Mouse (Mus musculus) neural tube, embryonic 11.5 days (tissue): ENCODE results near the gene Gm29427. TPM values are rescaled to one million over a fixed set of nuclear protein-coding genes. Genes with fewer than 3 reads are reported as not detected.

Source experiments
- ATAC-seq: fragments of 200-750 bp; cut with Nextera tagmentation; 2 replicates; pipeline ENCODE4 v1.8.0; 2017; ENCODE audit warnings: moderate number of reproducible peaks, mild to moderate bottlenecking, moderate TSS enrichment, moderate library complexity; ENCODE audit not compliant: insufficient read depth, low FRiP score, low TSS enrichment
- DNase-seq: peaks from one replicate; pipeline ENCODE4 v3.0.0-alpha.2; 2015; ENCODE audit warnings: low spot score
- H3K27ac ChIP-seq: fragments of 300-500 bp; sonication (generic); 2 replicates; pipeline ENCODE4 v1.5.1; 2014; ENCODE audit warnings: low read depth, mild to moderate bottlenecking, low read length
- H3K27me3 ChIP-seq: fragments of 300-500 bp; sonication (generic); 2 replicates; pipeline ENCODE4 v1.6.1; 2014; ENCODE audit warnings: mild to moderate bottlenecking, low read length, mixed read lengths; ENCODE audit not compliant: control insufficient read depth, insufficient read depth
- H3K36me3 ChIP-seq: fragments of 300-500 bp; sonication (generic); 2 replicates; pipeline ENCODE4 v1.6.1; 2014; ENCODE audit warnings: mild to moderate bottlenecking, low read length, moderate library complexity, mixed read lengths; ENCODE audit not compliant: control insufficient read depth, insufficient read depth
- H3K4me1 ChIP-seq: fragments of 300-500 bp; sonication (generic); 2 replicates; pipeline ENCODE4 v1.6.1; 2014; ENCODE audit warnings: low read length, mixed read lengths; ENCODE audit not compliant: control insufficient read depth, insufficient read depth
- H3K4me2 ChIP-seq: fragments of 300-500 bp; sonication (generic); 2 replicates; pipeline ENCODE4 v1.6.1; 2014; ENCODE audit warnings: low read depth, mild to moderate bottlenecking, moderate library complexity
- H3K4me3 ChIP-seq: fragments of 300-500 bp; sonication (generic); 2 replicates; pipeline ENCODE4 v1.5.1; 2014; ENCODE audit warnings: low read depth, low read length
- H3K9ac ChIP-seq: fragments of 300-500 bp; sonication (generic); 2 replicates; pipeline ENCODE4 v1.6.1; 2014; ENCODE audit warnings: mild to moderate bottlenecking, low read length
- H3K9me3 ChIP-seq: fragments of 300-500 bp; sonication (generic); 2 replicates; pipeline ENCODE4 v1.6.1; 2016; ENCODE audit warnings: low read length; ENCODE audit not compliant: control insufficient read depth
- WGBS: fragments of 180-500 bp; shearing (Covaris S2); extraction: QIAGEN DNeasy Blood & Tissue Kit; methylation state at CpG from one replicate; pipeline ENCODE4 v1.1.7; 2014; 5-methylcytosine and 5-hydroxymethylcytosine counted together
- polyA plus RNA-seq: library from polyadenylated mRNA; unstranded; fragments of >200 nt; fragmentation: Nextera tagmentation; extraction: Ambion mirVana; gene quantifications from 2 replicates; pipeline ENCODE4 v1.2.1, GENCODE M21; 2014

Gm29427 gene
- polyA plus RNA-seq, 1 experiment from 2014 or later, result not detected

DNA sequence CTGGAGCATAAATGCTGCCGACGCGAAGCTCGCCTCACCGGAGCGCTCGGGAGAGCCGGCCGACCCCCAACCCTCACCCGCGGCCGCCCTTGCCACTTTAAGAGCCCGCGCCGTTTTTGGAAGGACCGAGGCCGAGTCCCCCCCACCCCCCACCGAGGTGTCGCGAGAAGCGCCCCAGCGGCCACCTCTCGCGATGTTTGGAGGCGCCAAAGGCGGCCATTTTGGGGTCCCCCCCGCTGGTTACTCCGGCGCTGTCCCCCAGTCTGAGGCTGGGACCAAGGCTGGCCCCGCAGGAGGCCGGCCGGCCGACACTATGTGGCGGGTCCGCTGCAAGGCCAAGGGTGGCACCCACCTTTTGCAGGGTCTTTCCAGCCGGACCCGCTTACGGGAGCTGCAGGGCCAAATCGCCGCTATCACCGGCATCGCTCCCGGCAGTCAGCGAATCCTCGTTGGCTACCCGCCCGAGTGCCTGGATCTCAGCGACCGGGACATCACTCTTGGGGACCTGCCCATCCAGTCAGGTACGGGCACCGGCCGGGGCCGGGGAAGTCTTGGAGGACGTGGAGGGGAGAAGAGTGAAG is 1.8 kb upstream of the Gm29427 start, which contains the start of gene Yod1:
Yod1 (plus strand) TSS at position 37 of the 581 bp plus-strand sequence.
- WGBS, result 0% methylated on average over 54 of the region's 54 CpGs
- Histone ChIP-seq H3K27ac (peak within 1 kb of the TSS; percentile 72), H3K27me3 (no peaks in the 10 kb centered on the region), H3K36me3 (no peaks in the 10 kb centered on the region), H3K4me2 (peak within 1 kb of the TSS; percentile 98), H3K9ac (peak within 1 kb of the TSS; percentile 96), H3K9me3 (no peaks in the 10 kb centered on the region), H3K4me1 (peaks cover 5% of the 10 kb centered on the region), H3K4me3 (peak within 1 kb of the TSS; percentile 84)
- DNase-seq (peak; percentile 93), ATAC-seq (peak; percentile 80)

DNA sequence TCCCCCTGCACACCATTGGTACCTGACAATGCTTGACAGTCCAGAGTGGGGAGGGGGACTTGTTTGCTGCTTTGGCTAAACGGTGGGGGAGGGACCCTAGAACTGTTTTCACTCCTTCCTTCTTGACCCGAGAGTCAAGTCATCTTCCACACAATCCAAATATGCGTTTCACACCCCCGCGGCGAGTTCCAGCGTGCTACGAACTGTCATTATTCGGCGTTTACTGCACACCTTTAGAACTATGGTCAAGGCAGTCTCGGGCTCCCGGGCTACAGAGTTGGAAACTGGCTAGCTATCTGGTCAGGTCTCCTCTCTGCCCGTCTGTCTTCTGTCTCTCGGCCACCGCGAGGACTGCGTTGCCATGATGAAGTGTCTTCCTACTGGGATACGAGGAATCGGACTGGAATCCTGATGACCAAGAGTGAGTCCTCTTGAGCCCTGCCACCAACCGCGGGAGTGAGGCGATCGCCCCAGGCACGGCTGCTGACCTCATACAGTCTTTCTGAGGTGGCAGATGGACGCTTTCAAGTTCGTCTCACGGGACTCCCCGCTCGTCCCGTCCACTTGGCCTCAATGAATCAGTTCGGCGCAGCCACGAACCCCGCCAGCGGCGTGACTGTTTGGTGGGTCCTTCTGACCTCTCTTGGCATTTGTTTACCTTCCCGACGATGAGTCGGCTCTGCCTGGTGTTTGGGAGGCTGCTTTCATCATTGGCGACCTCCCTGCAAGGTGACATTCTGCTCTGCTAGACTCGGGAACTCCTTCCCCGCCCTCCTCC is 1.1 kb upstream of the Gm29427 start:
- Histone ChIP-seq H3K4me1 (peaks cover 5% of the 10 kb centered on the region), H3K9me3 (no peaks in the 10 kb centered on the region), H3K27me3 (no peaks in the 10 kb centered on the region), H3K4me3 (peak overlapping the region; percentile 84), H3K36me3 (no peaks in the 10 kb centered on the region), H3K9ac (peak overlapping the region; percentile 96), H3K27ac (peak overlapping the region; percentile 72), H3K4me2 (peak overlapping the region; percentile 98)
- under 1% methylated on average over 42 of the region's 42 CpGs for WGBS
- DNase-seq, result peak; percentile 66
- peak; percentile 14 for ATAC-seq

DNA sequence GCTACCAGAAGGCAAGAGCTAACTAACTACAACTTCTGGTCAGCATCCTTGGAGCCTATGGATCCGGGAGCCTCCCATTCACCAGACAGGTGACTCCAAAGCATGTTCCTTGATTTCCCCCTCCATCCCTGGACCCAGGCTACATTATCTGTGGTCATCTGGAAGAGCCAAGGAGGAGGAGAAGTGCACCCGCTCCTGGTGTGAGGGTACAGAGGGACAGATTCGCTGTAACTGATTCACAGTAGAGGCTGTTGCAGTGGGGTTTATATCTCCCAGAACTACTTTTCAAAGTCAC is 566 bp upstream of the Gm29427 start:
- Histone ChIP-seq H3K4me1 (peaks cover 5% of the 10 kb centered on the region), H3K27ac (peak overlapping the region; percentile 72), H3K9me3 (no peaks in the 10 kb centered on the region), H3K4me2 (peak overlapping the region; percentile 98), H3K27me3 (no peaks in the 10 kb centered on the region), H3K36me3 (no peaks in the 10 kb centered on the region), H3K4me3 (peak overlapping the region; percentile 84), H3K9ac (peak overlapping the region; percentile 96)
- no peak for DNase-seq
- WGBS, result 0% methylated on average over 3 of the region's 3 CpGs
- 0 out of 2 replicates have a peak, but pooled peaks have one; percentile 0 for ATAC-seq

DNA sequence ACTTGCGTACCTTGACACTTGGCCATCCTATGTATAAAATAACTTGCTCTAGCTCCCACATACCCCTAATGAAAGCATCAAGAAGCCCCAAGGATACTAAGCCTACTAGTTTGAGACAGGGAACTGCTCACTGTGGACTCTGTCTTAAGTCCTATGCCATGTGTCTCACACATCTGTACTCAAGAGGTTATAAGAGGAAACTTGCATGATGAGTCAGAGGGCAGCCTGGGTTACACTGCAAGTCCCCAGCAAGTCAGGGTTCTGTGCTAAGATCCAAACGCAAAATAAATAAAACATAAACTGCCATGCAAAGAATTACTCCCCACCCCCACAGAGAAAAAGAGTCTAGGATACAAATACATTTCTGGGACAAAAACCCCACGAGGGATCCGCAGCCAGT is 1.6 kb downstream of the Gm29427 start:
- Histone ChIP-seq H3K4me3 (no peak overlapping the region), H3K4me1 (peaks cover 5% of the 10 kb centered on the region), H3K9ac (no peak overlapping the region), H3K27me3 (no peaks in the 10 kb centered on the region), H3K27ac (no peak overlapping the region), H3K36me3 (no peaks in the 10 kb centered on the region), H3K4me2 (no peak overlapping the region), H3K9me3 (no peaks in the 10 kb centered on the region)
- DNase-seq, result no peak
- ATAC-seq, result no peak
- 80% methylated on average over 4 of the region's 4 CpGs for WGBS

DNA sequence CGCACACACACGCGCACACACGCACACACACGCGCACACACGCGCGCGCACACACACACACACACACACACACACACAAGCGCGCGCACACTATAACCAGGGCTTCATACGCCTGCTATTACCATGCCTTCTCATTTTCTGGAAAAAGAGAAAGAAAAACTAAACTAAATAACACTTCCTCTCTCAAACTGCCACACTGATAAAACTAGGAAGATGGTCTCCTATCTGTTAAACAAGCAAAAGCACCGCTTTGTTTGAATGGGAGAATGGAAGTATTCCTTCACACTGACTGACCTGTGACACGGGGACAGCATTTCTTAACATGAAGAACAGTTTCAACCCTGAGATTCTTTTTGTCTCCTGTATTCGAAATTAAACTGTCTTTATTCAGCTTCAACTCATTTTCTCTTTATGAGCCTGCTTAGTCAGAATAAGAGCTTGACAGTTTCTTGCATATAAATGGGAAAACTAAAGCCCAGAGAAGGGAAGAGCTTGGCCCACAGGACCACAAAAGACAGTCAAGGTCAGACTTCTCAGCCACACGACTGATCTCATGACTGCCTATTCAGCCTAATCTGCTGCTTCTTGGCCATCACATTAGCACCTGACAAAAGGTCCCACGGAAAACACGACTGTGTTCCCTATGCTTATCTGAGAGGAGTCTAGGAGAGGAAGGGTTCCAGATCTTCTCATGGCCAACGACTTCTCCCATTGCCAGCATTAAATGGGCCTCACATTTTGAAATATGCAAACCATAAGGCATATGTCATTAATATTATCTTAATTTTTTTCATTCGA is 5.1 kb downstream of the Gm29427 start:
- ATAC-seq (no peak), DNase-seq (no peak)
- no peaks in the 10 kb centered on the region for H3K36me3 ChIP-seq
- no peaks in the 10 kb centered on the region for H3K9me3 ChIP-seq
- 92% methylated on average over 22 of the region's 22 CpGs for WGBS
- H3K4me3 ChIP-seq, result no peak overlapping the region
- no peak overlapping the region for H3K27ac ChIP-seq
- H3K4me1 ChIP-seq, result no peaks in the 10 kb centered on the region; the same call in 1 of the 2 replicates
- H3K9ac ChIP-seq, result no peak overlapping the region
- H3K4me2 ChIP-seq, result no peak overlapping the region
- H3K27me3 ChIP-seq, result no peaks in the 10 kb centered on the region

DNA sequence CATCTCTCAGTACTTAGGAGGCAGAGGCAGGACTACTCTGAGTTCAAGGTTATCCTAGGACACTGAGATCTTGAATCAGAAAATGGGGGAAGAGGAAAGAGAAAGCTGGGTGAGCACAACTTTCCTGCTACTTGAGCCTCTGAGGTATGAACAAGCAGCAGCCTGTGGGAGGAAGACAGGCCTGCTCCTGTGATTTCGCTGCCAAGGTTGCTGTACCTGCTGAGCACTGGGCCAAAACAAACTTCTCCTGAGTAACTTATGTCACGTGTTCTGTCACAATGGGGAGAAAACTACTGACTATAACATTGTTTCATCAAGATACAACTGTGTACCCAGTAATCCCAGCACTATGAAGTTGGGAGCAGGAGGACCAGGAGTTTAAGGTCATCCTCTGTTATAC is 12.0 kb downstream of the Gm29427 start:
- WGBS, result 87% methylated on average over 2 of the region's 2 CpGs
- Histone ChIP-seq H3K36me3 (no peaks in the 10 kb centered on the region), H3K4me1 (no peaks in the 10 kb centered on the region), H3K9ac (no peak overlapping the region), H3K4me3 (no peak overlapping the region), H3K27me3 (no peaks in the 10 kb centered on the region), H3K4me2 (no peak overlapping the region), H3K27ac (no peak overlapping the region), H3K9me3 (no peaks in the 10 kb centered on the region)
- ATAC-seq (no peak), DNase-seq (no peak)

DNA sequence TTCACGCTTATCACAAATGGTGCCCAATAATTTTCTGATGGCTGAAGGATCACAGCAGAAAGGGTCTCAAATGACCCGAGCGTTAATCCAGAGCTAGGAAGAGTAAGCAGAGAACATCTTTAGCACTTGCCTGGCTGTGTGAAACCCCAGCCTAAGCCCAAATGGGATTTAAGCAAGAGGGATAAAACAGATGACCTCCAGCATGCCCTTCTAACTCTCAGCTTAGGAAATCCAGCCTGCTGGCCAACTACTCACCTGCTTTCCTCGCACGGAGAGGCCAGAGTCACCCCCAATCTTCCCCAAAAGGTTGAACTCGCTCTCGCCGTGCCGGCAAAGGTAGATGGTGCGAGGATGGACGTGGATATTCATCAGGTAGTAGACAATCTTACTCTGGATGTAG is 13.6 kb downstream of the Gm29427 start:
- ATAC-seq, result no peak
- H3K4me3 ChIP-seq, result no peak overlapping the region
- no peaks in the 10 kb centered on the region for H3K4me1 ChIP-seq
- H3K9me3 ChIP-seq, result no peaks in the 10 kb centered on the region
- no peak overlapping the region for H3K9ac ChIP-seq
- WGBS, result 92% methylated on average over 11 of the region's 11 CpGs
- DNase-seq, result no peak
- H3K27ac ChIP-seq, result no peak overlapping the region
- no peaks in the 10 kb centered on the region for H3K36me3 ChIP-seq
- no peaks in the 10 kb centered on the region for H3K27me3 ChIP-seq
- no peak overlapping the region for H3K4me2 ChIP-seq

DNA sequence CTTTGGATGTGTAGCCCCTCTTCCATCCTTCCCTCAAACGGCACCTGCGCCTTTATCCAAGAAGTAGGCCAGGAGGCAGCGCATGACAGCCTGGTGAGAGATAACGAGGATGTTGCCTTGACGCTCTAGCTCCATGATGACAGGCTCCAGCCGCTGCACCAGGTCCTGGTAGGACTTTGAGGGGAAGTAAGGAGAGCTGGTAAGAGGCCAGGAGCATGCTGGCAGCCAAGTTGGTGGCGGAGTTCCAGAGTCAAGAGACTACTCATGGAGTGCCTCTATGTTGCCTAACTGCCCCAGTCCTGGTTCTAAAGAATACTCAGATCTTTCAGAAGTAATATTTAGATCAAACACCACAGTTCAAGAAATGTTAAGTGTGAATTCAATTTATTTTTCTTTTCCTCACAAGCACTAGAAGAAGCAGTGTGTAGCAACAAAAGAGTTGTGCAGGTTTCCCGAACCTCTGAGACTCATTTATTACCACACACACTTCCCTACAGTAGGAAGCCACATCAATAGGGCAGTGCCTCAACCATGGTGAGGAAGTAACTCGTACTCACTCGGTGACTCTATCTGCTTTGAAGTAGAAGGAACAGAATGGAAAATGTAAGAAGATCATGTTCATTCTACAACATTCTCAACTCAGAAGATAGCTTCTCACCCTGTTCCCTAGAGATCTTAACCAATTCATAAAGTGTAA is 15.5 kb downstream of the Gm29427 start:
- H3K27me3 ChIP-seq, result no peaks in the 10 kb centered on the region
- no peaks in the 10 kb centered on the region for H3K9me3 ChIP-seq
- ATAC-seq, result no peak
- no peaks in the 10 kb centered on the region for H3K36me3 ChIP-seq
- no peak overlapping the region for H3K4me3 ChIP-seq
- no peak overlapping the region for H3K9ac ChIP-seq
- H3K4me2 ChIP-seq, result no peak overlapping the region
- no peaks in the 10 kb centered on the region for H3K4me1 ChIP-seq
- 95% methylated on average over 10 of the region's 10 CpGs for WGBS
- DNase-seq, result no peak
- H3K27ac ChIP-seq, result no peak overlapping the region
